Mouse (Mus musculus): ENCODE measurements at regions not wholly inside any gene's neighbourhood (a gene's known extent, or its start where the extent isn't known, plus 50 kb on each side); places are given as distances from the start of the nearest gene placed in this dataset.

- Histone ChIP-seq H3K9me3 (no peaks in the 10 kb centered on the region), H3K4me3 (replicated peaks) (no peak overlapping the region), H3K4me1 (replicated peaks) (no peaks in the 10 kb centered on the region), H3K4me2 (replicated peaks) (peak overlapping the region; percentile 5; the same call in 1 of the 2 replicates), H3K9ac (no peak overlapping the region), H3K27ac (no peak overlapping the region), H3K36me3 (no peaks in the 10 kb centered on the region), H3K27me3 (replicated peaks) (no peaks in the 10 kb centered on the region)
- peak; percentile 53 for ATAC-seq
- WGBS, result 25% methylated on average over 12 of the region's 12 CpGs
These were observed 78.6 kb upstream of the S1pr1 start for GRCm38 (mm10) chr3:115793344-115794059.

- no peaks in the 10 kb centered on the region for H3K4me1 ChIP-seq (replicated peaks)
- no peaks in the 10 kb centered on the region for H3K27me3 ChIP-seq (replicated peaks)
- no peak for ATAC-seq
These were observed 84.5 kb upstream of the S1pr1 start for GRCm38 (mm10) chr3:115799326-115799725.

GRCm38 (mm10) chr3:115799981-115800380 lies 85.1 kb upstream of the S1pr1 start:
- H3K27me3 ChIP-seq (replicated peaks), result no peaks in the 10 kb centered on the region

More at GRCm38 (mm10) chr3:115799326-115799725, 84.5 kb upstream of the S1pr1 start:
- Histone ChIP-seq H3K9ac (no peak overlapping the region), H3K27ac (no peak overlapping the region), H3K4me2 (replicated peaks) (no peak overlapping the region), H3K36me3 (no peaks in the 10 kb centered on the region), H3K4me3 (replicated peaks) (no peak overlapping the region), H3K9me3 (no peaks in the 10 kb centered on the region)
- 84% methylated on average over 10 of the region's 10 CpGs for WGBS

GRCm38 (mm10) chr3:115800873-115801272 lies 86.0 kb upstream of the S1pr1 start:
- no peak for ATAC-seq
- 21% methylated on average over 5 of the region's 5 CpGs for WGBS
- H3K9me3 ChIP-seq, result no peaks in the 10 kb centered on the region

More at GRCm38 (mm10) chr3:115799981-115800380, 85.1 kb upstream of the S1pr1 start:
- no peaks in the 10 kb centered on the region for H3K36me3 ChIP-seq
- no peak overlapping the region for H3K9ac ChIP-seq
- H3K27ac ChIP-seq, result no peak overlapping the region
- no peak overlapping the region for H3K4me3 ChIP-seq (replicated peaks)
- no peak overlapping the region for H3K4me2 ChIP-seq (replicated peaks)
- WGBS, result 54% methylated on average over 2 of the region's 2 CpGs
- ATAC-seq, result no peak
- no peaks in the 10 kb centered on the region for H3K4me1 ChIP-seq (replicated peaks)
- H3K9me3 ChIP-seq, result no peaks in the 10 kb centered on the region

GRCm38 (mm10) chr3:115801581-115802200 lies 85.9 kb upstream of the Dph5 start:
- WGBS, result 72% methylated on average over 5 of the region's 5 CpGs
- Histone ChIP-seq H3K9ac (no peak overlapping the region), H3K4me3 (replicated peaks) (no peak overlapping the region), H3K9me3 (no peaks in the 10 kb centered on the region), H3K27me3 (replicated peaks) (no peaks in the 10 kb centered on the region), H3K4me2 (replicated peaks) (no peak overlapping the region), H3K27ac (no peak overlapping the region), H3K4me1 (replicated peaks) (no peaks in the 10 kb centered on the region), H3K36me3 (no peaks in the 10 kb centered on the region)
- ATAC-seq, result no peak

More at GRCm38 (mm10) chr3:115800873-115801272, 86.0 kb upstream of the S1pr1 start:
- Histone ChIP-seq H3K4me2 (replicated peaks) (no peak overlapping the region), H3K4me1 (replicated peaks) (no peaks in the 10 kb centered on the region), H3K27ac (no peak overlapping the region), H3K9ac (no peak overlapping the region), H3K36me3 (no peaks in the 10 kb centered on the region), H3K4me3 (replicated peaks) (no peak overlapping the region), H3K27me3 (replicated peaks) (no peaks in the 10 kb centered on the region)

GRCm38 (mm10) chr3:115804616-115805015 lies 83.0 kb upstream of the Dph5 start:
- no peak overlapping the region for H3K4me2 ChIP-seq (replicated peaks)
- H3K9me3 ChIP-seq, result no peaks in the 10 kb centered on the region
- H3K27me3 ChIP-seq (replicated peaks), result no peaks in the 10 kb centered on the region
- 79% methylated on average over 3 of the region's 3 CpGs for WGBS
- no peak for ATAC-seq
- no peaks in the 10 kb centered on the region for H3K36me3 ChIP-seq
- H3K9ac ChIP-seq, result no peak overlapping the region
- no peak overlapping the region for H3K4me3 ChIP-seq (replicated peaks)
- no peak overlapping the region for H3K27ac ChIP-seq
- no peaks in the 10 kb centered on the region for H3K4me1 ChIP-seq (replicated peaks)

GRCm38 (mm10) chr3:115807032-115807431 lies 80.6 kb upstream of the Dph5 start:
- Histone ChIP-seq H3K27me3 (replicated peaks) (no peaks in the 10 kb centered on the region), H3K4me3 (replicated peaks) (no peak overlapping the region), H3K9me3 (no peaks in the 10 kb centered on the region), H3K4me2 (replicated peaks) (no peak overlapping the region), H3K36me3 (no peaks in the 10 kb centered on the region), H3K27ac (no peak overlapping the region), H3K9ac (no peak overlapping the region), H3K4me1 (replicated peaks) (no peaks in the 10 kb centered on the region)
- ATAC-seq, result no peak
- WGBS, result 76% methylated on average over 3 of the region's 3 CpGs

- WGBS, result 61% methylated on average over 4 of the region's 4 CpGs
- no peak overlapping the region for H3K9ac ChIP-seq
- no peak overlapping the region for H3K27ac ChIP-seq
- ATAC-seq, result no peak
- H3K27me3 ChIP-seq (replicated peaks), result no peaks in the 10 kb centered on the region
- H3K4me2 ChIP-seq (replicated peaks), result no peak overlapping the region
- no peaks in the 10 kb centered on the region for H3K4me1 ChIP-seq (replicated peaks)
- no peaks in the 10 kb centered on the region for H3K9me3 ChIP-seq
- H3K4me3 ChIP-seq (replicated peaks), result no peak overlapping the region
- no peaks in the 10 kb centered on the region for H3K36me3 ChIP-seq
These were observed 72.5 kb upstream of the Dph5 start for GRCm38 (mm10) chr3:115815168-115815567.

GRCm38 (mm10) chr3:115815571-115816156 lies 72.0 kb upstream of the Dph5 start:
- H3K4me2 ChIP-seq (replicated peaks), result no peak overlapping the region
- H3K9ac ChIP-seq, result no peak overlapping the region
- no peaks in the 10 kb centered on the region for H3K27me3 ChIP-seq (replicated peaks)
- no peaks in the 10 kb centered on the region for H3K36me3 ChIP-seq
- no peak overlapping the region for H3K27ac ChIP-seq
- H3K4me3 ChIP-seq (replicated peaks), result no peak overlapping the region
- ATAC-seq, result peak; percentile 55; the same call in 1 of the 2 replicates
- H3K4me1 ChIP-seq (replicated peaks), result no peaks in the 10 kb centered on the region
- WGBS, result 46% methylated on average over 12 of the region's 12 CpGs
- no peaks in the 10 kb centered on the region for H3K9me3 ChIP-seq

GRCm38 (mm10) chr3:115816328-115817160 lies 71.1 kb upstream of the Dph5 start:
- no peak overlapping the region for H3K27ac ChIP-seq
- no peak for ATAC-seq
- 86% methylated on average over 6 of the region's 6 CpGs for WGBS

GRCm38 (mm10) chr3:115817771-115818170 lies 69.9 kb upstream of the Dph5 start:
- no peak overlapping the region for H3K27ac ChIP-seq
- H3K36me3 ChIP-seq, result no peaks in the 10 kb centered on the region
- WGBS, result 90% methylated on average over 5 of the region's 5 CpGs
- no peaks in the 10 kb centered on the region for H3K9me3 ChIP-seq
- H3K4me2 ChIP-seq (replicated peaks), result no peak overlapping the region
- no peaks in the 10 kb centered on the region for H3K27me3 ChIP-seq (replicated peaks)
- no peaks in the 10 kb centered on the region for H3K4me1 ChIP-seq (replicated peaks)
- ATAC-seq, result no peak
- H3K9ac ChIP-seq, result no peak overlapping the region
- H3K4me3 ChIP-seq (replicated peaks), result no peak overlapping the region

More at GRCm38 (mm10) chr3:115816328-115817160, 71.1 kb upstream of the Dph5 start:
- H3K4me1 ChIP-seq (replicated peaks), result no peaks in the 10 kb centered on the region
- no peaks in the 10 kb centered on the region for H3K36me3 ChIP-seq
- no peaks in the 10 kb centered on the region for H3K9me3 ChIP-seq
- H3K9ac ChIP-seq, result no peak overlapping the region
- no peak overlapping the region for H3K4me3 ChIP-seq (replicated peaks)
- H3K4me2 ChIP-seq (replicated peaks), result no peak overlapping the region
- no peaks in the 10 kb centered on the region for H3K27me3 ChIP-seq (replicated peaks)

GRCm38 (mm10) chr3:115818734-115819133 lies 68.9 kb upstream of the Dph5 start:
- H3K4me1 ChIP-seq (replicated peaks), result no peaks in the 10 kb centered on the region
- no peak overlapping the region for H3K4me2 ChIP-seq (replicated peaks)
- no peak overlapping the region for H3K9ac ChIP-seq
- ATAC-seq, result no peak
- no peaks in the 10 kb centered on the region for H3K27me3 ChIP-seq (replicated peaks)
- WGBS, result 65% methylated on average over 7 of the region's 7 CpGs
- no peaks in the 10 kb centered on the region for H3K36me3 ChIP-seq
- H3K4me3 ChIP-seq (replicated peaks), result no peak overlapping the region
- H3K27ac ChIP-seq, result no peak overlapping the region
- H3K9me3 ChIP-seq, result no peaks in the 10 kb centered on the region
